Mouse (Mus musculus): ENCODE results near the gene Cfap20.

DNA sequence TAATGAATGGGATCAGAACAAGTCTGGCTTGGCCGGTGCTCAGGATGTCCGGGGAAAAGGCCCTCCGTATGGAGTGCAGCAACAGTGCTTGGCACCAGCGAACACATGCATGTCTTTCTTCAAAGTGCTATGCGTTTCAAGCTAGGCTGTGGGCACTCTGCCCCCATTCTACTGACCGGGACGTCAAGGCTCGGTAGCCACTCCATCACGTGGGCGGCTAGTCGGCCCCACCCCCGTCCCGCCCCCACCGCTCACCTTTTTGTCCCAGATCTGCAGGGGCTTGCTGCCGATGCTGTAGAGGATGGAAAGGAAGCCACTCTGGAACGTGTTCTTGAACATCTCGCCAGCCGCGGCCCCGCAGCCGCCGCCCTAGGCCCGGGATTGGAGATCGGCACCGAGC lies 436 bp downstream of the Cfap20 start:
- no peak for TF ChIP-seq CTCF (IDR thresholded peaks at IDR 0.05; ENCODE audit: low read depth, low read length)
- no peak for TF ChIP-seq POLR2A (IDR thresholded peaks at IDR 0.05; ENCODE audit: borderline replicate concordance, low read depth, low read length)
